Mouse (Mus musculus): Measurements from ENCODE around the gene Pigp. TPM values are rescaled to one million over a fixed set of nuclear protein-coding genes. Genes with fewer than 3 reads are reported as not detected.
A peak's percentile ranks its signal among the peaks of the same experiment; 100 is the strongest.

Pigp gene
- 17.8 and 30.5 TPM in 2 replicates for total RNA-seq (2012; rRNA removed)

DNA sequence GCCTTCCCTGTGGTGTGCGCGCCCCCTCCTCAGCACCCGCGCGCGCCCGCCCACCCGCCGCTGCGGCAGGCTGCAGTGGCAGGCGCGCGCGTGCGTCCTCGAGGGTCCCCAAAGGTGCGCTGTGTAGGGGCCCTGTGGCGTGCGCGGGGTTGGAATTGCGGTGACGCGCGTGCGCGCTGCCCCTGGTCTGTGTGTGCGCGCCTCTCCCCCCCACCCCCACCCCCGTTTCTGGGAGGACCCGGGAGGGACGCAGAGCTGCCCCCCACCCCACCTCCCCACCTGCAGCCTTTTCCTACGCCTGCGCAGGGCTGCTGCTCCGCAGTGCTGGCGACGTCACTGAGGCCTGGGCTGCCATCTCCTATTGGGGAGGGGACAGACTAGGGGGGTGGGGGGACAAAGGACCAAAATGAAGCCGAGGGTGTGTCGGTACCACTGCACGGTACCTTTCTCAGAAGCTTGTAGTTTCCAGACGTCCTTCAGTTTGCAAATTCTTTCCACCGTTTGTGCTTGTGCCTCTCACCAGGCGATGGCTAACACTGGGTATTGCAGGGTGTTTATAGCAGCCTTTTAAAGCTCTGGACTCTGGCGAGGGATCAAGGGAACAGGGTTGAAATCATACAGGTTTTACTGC lies at the start of gene Pigp:
Gene Pigp (minus strand): TSS at position 542 of the 631 bp plus-strand sequence.
- in situ Hi-C loops (cut with MboI; ENCODE audit: low sequenced_read_pairs in 2 of 2, unreplicated experiment in 2 of 2): no loop called here
- Histone ChIP-seq H3K4me1 (ENCODE audit: control insufficient read depth in 2 of 2, insufficient read depth in 2 of 2, low read length in 2 of 2, poor library complexity in 1 of 2) (no peaks in the 10 kb centered on the region; a peak in 1 of 4 replicates), H3K9ac (ENCODE audit: insufficient read depth, low read depth, low read length, poor library complexity, severe bottlenecking) (peak within 1 kb of the TSS; percentile 87), H3K4me3 (ENCODE audit: insufficient read depth in 1 of 2, low read depth in 1 of 2, low read length in 2 of 2, poor library complexity in 1 of 2, severe bottlenecking in 1 of 2) (peak within 1 kb of the TSS; percentile 80 to 81), H3K36me3 (ENCODE audit: control insufficient read depth, insufficient read depth, low read length, poor library complexity, severe bottlenecking) (no peaks in the 10 kb centered on the region), H3K27ac (ENCODE audit: insufficient read depth, low read depth, low read length, poor library complexity, severe bottlenecking) (peak within 1 kb of the TSS; percentile 55), H3K9me3 (ENCODE audit: control insufficient read depth, insufficient read depth, low read depth, low read length) (no peaks in the 10 kb centered on the region)
- peak; percentile 72 for DNase-seq (ENCODE audit: low read depth, low spot score)
- no peak for TF ChIP-seq CHD2 (IDR thresholded peaks at IDR 0.05; ENCODE audit: low read depth, low read length)
- no peak for TF ChIP-seq ZNF384 (IDR thresholded peaks at IDR 0.05; ENCODE audit: low read depth, low read length)
- no peak for TF ChIP-seq ZC3H11A (IDR thresholded peaks at IDR 0.05; ENCODE audit: borderline replicate concordance, low read depth, low read length)
- no peak for TF ChIP-seq HCFC1 (IDR thresholded peaks at IDR 0.05; ENCODE audit: borderline replicate concordance, insufficient read depth, low read length)
- TF ChIP-seq MAFK (IDR thresholded peaks at IDR 0.05; ENCODE audit: insufficient read depth, low read depth, low read length): no peak

DNA sequence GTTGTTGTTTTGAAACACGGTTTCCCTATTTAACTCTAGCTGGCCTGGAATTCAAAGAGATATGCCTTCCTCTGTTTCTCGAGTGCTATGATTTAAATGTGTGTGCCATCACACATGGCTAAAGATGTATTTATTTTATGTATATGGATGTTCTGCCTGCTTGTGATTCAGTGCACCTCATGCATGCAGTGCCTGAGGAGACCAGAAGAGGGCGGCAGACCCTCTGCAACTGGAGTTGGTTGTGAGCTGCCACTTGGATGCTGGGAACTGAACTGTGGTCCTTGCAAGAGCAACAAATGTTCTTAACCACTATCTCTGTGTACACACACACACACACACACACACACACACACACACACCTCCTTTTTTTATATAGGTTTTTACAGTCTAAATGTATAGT lies 48.9 kb upstream of the Pigp start:
- in situ Hi-C loops (cut with MboI; ENCODE audit: low sequenced_read_pairs in 2 of 2, unreplicated experiment in 2 of 2): no loop called here
- peaks cover 10% of the 10 kb centered on the region for H3K36me3 ChIP-seq (ENCODE audit: control insufficient read depth, insufficient read depth, low read length, poor library complexity, severe bottlenecking)
- no peaks in the 10 kb centered on the region for H3K4me1 ChIP-seq (ENCODE audit: control insufficient read depth in 2 of 2, insufficient read depth in 2 of 2, low read length in 2 of 2, poor library complexity in 1 of 2)
- H3K27ac ChIP-seq (ENCODE audit: insufficient read depth, low read depth, low read length, poor library complexity, severe bottlenecking): no peak overlapping the region
- no peak overlapping the region for H3K9ac ChIP-seq (ENCODE audit: insufficient read depth, low read depth, low read length, poor library complexity, severe bottlenecking)
- DNase-seq (ENCODE audit: low read depth, low spot score): peak; percentile 31
- TF ChIP-seq ZC3H11A (IDR thresholded peaks at IDR 0.05; ENCODE audit: borderline replicate concordance, low read depth, low read length): no peak
- no peak for TF ChIP-seq CHD2 (IDR thresholded peaks at IDR 0.05; ENCODE audit: low read depth, low read length)
- TF ChIP-seq ZNF384 (IDR thresholded peaks at IDR 0.05; ENCODE audit: low read depth, low read length): no peak
- TF ChIP-seq MAFK (IDR thresholded peaks at IDR 0.05; ENCODE audit: insufficient read depth, low read depth, low read length): no peak
- no peak for TF ChIP-seq HCFC1 (IDR thresholded peaks at IDR 0.05; ENCODE audit: borderline replicate concordance, insufficient read depth, low read length)
- no peaks in the 10 kb centered on the region for H3K9me3 ChIP-seq (ENCODE audit: control insufficient read depth, insufficient read depth, low read depth, low read length)
- H3K4me3 ChIP-seq (ENCODE audit: insufficient read depth in 1 of 2, low read depth in 1 of 2, low read length in 2 of 2, poor library complexity in 1 of 2, severe bottlenecking in 1 of 2): no peak overlapping the region

DNA sequence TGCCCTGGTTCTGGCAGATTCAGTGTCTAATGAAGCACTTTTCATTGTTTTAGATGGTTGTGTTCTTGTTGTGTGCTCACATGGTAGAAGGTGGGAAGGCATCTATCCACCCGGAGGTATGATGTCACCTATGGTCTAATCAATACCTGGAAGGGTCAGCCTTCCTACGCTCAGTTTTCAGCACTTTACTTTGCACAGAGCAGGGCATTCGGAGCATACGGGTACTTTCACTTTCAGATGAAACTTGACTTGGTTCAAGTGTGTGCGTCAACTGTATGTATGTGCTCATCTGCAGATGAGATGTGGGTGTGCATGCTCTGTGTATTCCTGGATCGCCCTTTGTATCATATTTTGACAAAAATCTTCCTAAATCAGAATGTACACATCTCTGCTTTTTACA lies 42.5 kb upstream of the Pigp start:
- in situ Hi-C loops (cut with MboI; ENCODE audit: low sequenced_read_pairs in 2 of 2, unreplicated experiment in 2 of 2): no loop called here
- no peak overlapping the region for H3K4me3 ChIP-seq (ENCODE audit: insufficient read depth in 1 of 2, low read depth in 1 of 2, low read length in 2 of 2, poor library complexity in 1 of 2, severe bottlenecking in 1 of 2)
- H3K27ac ChIP-seq (ENCODE audit: insufficient read depth, low read depth, low read length, poor library complexity, severe bottlenecking): no peak overlapping the region
- H3K9me3 ChIP-seq (ENCODE audit: control insufficient read depth, insufficient read depth, low read depth, low read length): no peaks in the 10 kb centered on the region
- TF ChIP-seq ZNF384 (IDR thresholded peaks at IDR 0.05; ENCODE audit: low read depth, low read length) (no peak), MAFK (IDR thresholded peaks at IDR 0.05; ENCODE audit: insufficient read depth, low read depth, low read length) (no peak), CHD2 (IDR thresholded peaks at IDR 0.05; ENCODE audit: low read depth, low read length) (no peak), HCFC1 (IDR thresholded peaks at IDR 0.05; ENCODE audit: borderline replicate concordance, insufficient read depth, low read length) (no peak), ZC3H11A (IDR thresholded peaks at IDR 0.05; ENCODE audit: borderline replicate concordance, low read depth, low read length) (no peak)
- DNase-seq (ENCODE audit: low read depth, low spot score): no peak
- no peak overlapping the region for H3K9ac ChIP-seq (ENCODE audit: insufficient read depth, low read depth, low read length, poor library complexity, severe bottlenecking)
- H3K4me1 ChIP-seq (ENCODE audit: control insufficient read depth in 2 of 2, insufficient read depth in 2 of 2, low read length in 2 of 2, poor library complexity in 1 of 2): no peaks in the 10 kb centered on the region
- H3K36me3 ChIP-seq (ENCODE audit: control insufficient read depth, insufficient read depth, low read length, poor library complexity, severe bottlenecking): no peaks in the 10 kb centered on the region; the same call in 1 of the 2 replicates

DNA sequence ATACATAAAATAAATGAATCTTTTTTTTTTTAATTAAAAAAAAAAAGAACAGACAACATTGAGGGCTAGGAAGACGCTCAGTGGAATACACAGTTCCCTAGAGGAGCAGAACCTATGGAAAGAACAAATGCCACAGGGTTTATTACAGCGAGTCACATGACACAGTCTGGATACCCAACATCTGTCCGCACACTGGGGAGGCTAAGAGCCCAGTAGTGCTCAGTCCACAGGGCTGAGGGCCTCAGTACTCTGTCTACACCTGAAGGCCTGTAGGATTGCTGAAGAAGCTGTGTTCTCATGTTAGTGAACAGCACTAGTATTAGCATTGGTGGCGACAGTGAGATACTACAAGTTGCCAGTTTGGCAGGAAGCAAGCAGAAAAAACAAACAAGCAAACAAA lies 41.1 kb upstream of the Pigp start:
- no peak overlapping the region for H3K27ac ChIP-seq (ENCODE audit: insufficient read depth, low read depth, low read length, poor library complexity, severe bottlenecking)
- in situ Hi-C loops (cut with MboI; ENCODE audit: low sequenced_read_pairs in 2 of 2, unreplicated experiment in 2 of 2): no loop called here
- H3K4me3 ChIP-seq (ENCODE audit: insufficient read depth in 1 of 2, low read depth in 1 of 2, low read length in 2 of 2, poor library complexity in 1 of 2, severe bottlenecking in 1 of 2): no peak overlapping the region
- H3K36me3 ChIP-seq (ENCODE audit: control insufficient read depth, insufficient read depth, low read length, poor library complexity, severe bottlenecking): no peaks in the 10 kb centered on the region; the same call in 1 of the 2 replicates
- no peak for DNase-seq (ENCODE audit: low read depth, low spot score)
- no peaks in the 10 kb centered on the region for H3K9me3 ChIP-seq (ENCODE audit: control insufficient read depth, insufficient read depth, low read depth, low read length)
- TF ChIP-seq ZNF384 (IDR thresholded peaks at IDR 0.05; ENCODE audit: low read depth, low read length) (no peak), HCFC1 (IDR thresholded peaks at IDR 0.05; ENCODE audit: borderline replicate concordance, insufficient read depth, low read length) (no peak), ZC3H11A (IDR thresholded peaks at IDR 0.05; ENCODE audit: borderline replicate concordance, low read depth, low read length) (no peak), MAFK (IDR thresholded peaks at IDR 0.05; ENCODE audit: insufficient read depth, low read depth, low read length) (no peak), CHD2 (IDR thresholded peaks at IDR 0.05; ENCODE audit: low read depth, low read length) (no peak)
- no peak overlapping the region for H3K9ac ChIP-seq (ENCODE audit: insufficient read depth, low read depth, low read length, poor library complexity, severe bottlenecking)
- no peaks in the 10 kb centered on the region for H3K4me1 ChIP-seq (ENCODE audit: control insufficient read depth in 2 of 2, insufficient read depth in 2 of 2, low read length in 2 of 2, poor library complexity in 1 of 2)
